Comparison of ENCODE assay signal across 18 mouse cellular contexts in genomic region chr10:80207201-80207600, GRCm38 (mm10). TPM values are rescaled to one million over a fixed set of nuclear protein-coding genes. Genes with fewer than 3 reads are reported as not detected.
"Had no signal": no experiment of that assay in that cellular context is flagged by ENCODE, and none has a peak within 500 bp of the region (broad histone marks: within the 10 kb centered on the region; RNA-seq: fewer than 3 reads in every experiment).

No protein-coding gene starts in this region.

- DNase-seq: kidney, adult 18-20 months; kidney, adult 9 months; kidney, postnatal 14 days; kidney, postnatal 4 days; left cerebral cortex, postnatal 4 days; liver, embryonic 13.5 days; lung, adult 2 months; lung, postnatal 14 days; lung, postnatal 4 days; retina, postnatal 1 day; right cerebral cortex, postnatal 25 days; thymus, adult 2 months; thymus, postnatal 14 days; thymus, postnatal 4 days had no signal

- H3K4me2 ChIP-seq: liver, embryonic 13.5 days; neural tube, embryonic 13.5 days had no signal

- H3K36me3 ChIP-seq: liver, embryonic 13.5 days; neural tube, embryonic 13.5 days had no signal

- H3K4me1 ChIP-seq: liver, embryonic 13.5 days had no signal

- H3K9me3 ChIP-seq: liver, embryonic 13.5 days; neural tube, embryonic 13.5 days had no signal

- H3K27ac ChIP-seq: liver, embryonic 13.5 days; stomach, postnatal 0 days had no signal

- H3K9ac ChIP-seq: liver, embryonic 13.5 days had no signal

- H3K27me3 ChIP-seq: neural tube, embryonic 13.5 days had no signal

- H3K4me3 ChIP-seq: liver, embryonic 13.5 days; myocyte; neural tube, embryonic 13.5 days had no signal

RNA-seq across cellular contexts. Expression of gene Efna2, which starts 27.9 kb away (rescaled TPM):
- total RNA-seq: neutrophil, adult 5-6 weeks had no signal
